In the genomic region with DNA sequence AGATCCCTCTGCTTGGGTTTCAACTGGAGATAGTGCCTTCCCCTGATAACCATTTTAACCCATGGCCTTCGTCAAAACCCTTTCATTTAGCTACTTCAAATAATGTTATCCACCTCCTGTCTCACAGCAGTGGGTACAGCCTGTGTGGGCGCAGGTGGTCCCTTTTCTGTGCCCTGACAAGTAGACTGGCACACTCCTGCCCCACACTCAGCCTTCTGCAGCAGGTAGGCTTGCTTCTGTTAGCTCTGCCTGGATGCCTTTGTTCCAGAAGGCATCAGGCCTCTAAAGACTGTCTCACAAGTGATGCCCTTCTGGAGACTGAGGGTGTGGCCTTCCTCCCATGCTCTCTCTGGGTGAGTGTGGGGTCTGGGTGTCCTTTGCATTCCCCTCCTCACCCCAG, we compare ENCODE assay signal across 14 mouse cellular contexts. TPM values are rescaled to one million over a fixed set of nuclear protein-coding genes. Genes with fewer than 3 reads are reported as not detected.
A peak's percentile ranks its signal among the peaks of the same experiment; 100 is the strongest.
DNase-seq lines count a peak whose midpoint lies in the region; ATAC-seq and TF ChIP-seq lines count a peak whose summit lies in the region.
"Had no signal": no experiment of that assay in that cellular context is flagged by ENCODE, and none has a peak within 500 bp of the region (broad histone marks: within the 10 kb centered on the region; RNA-seq: fewer than 3 reads in every experiment).

No protein-coding gene starts in this region.

- H3K4me1 ChIP-seq in kidney, embryonic 15.5 days = peaks cover 56% of the 10 kb centered on the region
- H3K4me1 ChIP-seq in E14TG2a.4 (replicated peaks; ENCODE audit: low read depth, low read length) = peaks cover 76% of the 10 kb centered on the region
- peaks cover 35% of the 10 kb centered on the region for H3K4me1 ChIP-seq in forebrain, embryonic 11.5 days (replicated peaks; ENCODE audit: control insufficient read depth, insufficient read depth, low read length)
- peaks cover 54% of the 10 kb centered on the region for H3K4me1 ChIP-seq in limb, embryonic 12.5 days (replicated peaks)

- ATAC-seq in kidney, embryonic 15.5 days (replicated peaks; ENCODE audit: low FRiP score) = no peak
- no peak for ATAC-seq in forebrain, embryonic 11.5 days (replicated peaks; ENCODE audit: low FRiP score)
- ATAC-seq in limb, embryonic 12.5 days (ENCODE audit: insufficient number of reproducible peaks, insufficient read depth, low FRiP score, low TSS enrichment, low read depth) = no peak

- DNase-seq in kidney, postnatal 14 days = no peak
- DNase-seq in forebrain, embryonic 11.5 days (ENCODE audit: low spot score) = no peak
- no peak for DNase-seq in gastrocnemius, adult 8-10 months (ENCODE audit: low spot score in 2 of 2)
- no peak for DNase-seq in gastrocnemius, postnatal 4 days (ENCODE audit: low spot score in 2 of 2)
- no peak for DNase-seq in layer of hippocampus, postnatal 36 days
- DNase-seq: adrenal gland, postnatal 10 days; gastrocnemius, postnatal 36 days; heart, postnatal 4 days; lung, embryonic 14.5 days; right cerebral cortex, postnatal 4 days had no signal

- no peak overlapping the region for H3K4me3 ChIP-seq in kidney, embryonic 15.5 days (replicated peaks)
- 0 out of 2 replicates have a peak overlapping the region, but pooled peaks have one; percentile 4 for H3K4me3 ChIP-seq in E14TG2a.4 (replicated peaks; ENCODE audit: low read length)
- no peak overlapping the region for H3K4me3 ChIP-seq in forebrain, embryonic 11.5 days (ENCODE audit: low read depth, low read length)
- no peak overlapping the region for H3K4me3 ChIP-seq in limb, embryonic 12.5 days (replicated peaks)

- H3K9me3 ChIP-seq in kidney, embryonic 15.5 days (replicated peaks) = no peaks in the 10 kb centered on the region
- H3K9me3 ChIP-seq in E14TG2a.4 (ENCODE audit: low read length) = no peaks in the 10 kb centered on the region
- no peaks in the 10 kb centered on the region for H3K9me3 ChIP-seq in forebrain, embryonic 11.5 days (ENCODE audit: control insufficient read depth, low read length)
- no peaks in the 10 kb centered on the region for H3K9me3 ChIP-seq in limb, embryonic 12.5 days

- no peak overlapping the region for H3K4me2 ChIP-seq in kidney, embryonic 15.5 days
- no peak overlapping the region for H3K4me2 ChIP-seq in forebrain, embryonic 11.5 days (ENCODE audit: low read depth, low read length, severe bottlenecking)
- no peak overlapping the region for H3K4me2 ChIP-seq in limb, embryonic 12.5 days
- H3K4me2 ChIP-seq: lung, embryonic 14.5 days had no signal

- no peak overlapping the region for H3K9ac ChIP-seq in kidney, embryonic 15.5 days
- no peak overlapping the region for H3K9ac ChIP-seq in forebrain, embryonic 11.5 days (ENCODE audit: low read length)
- no peak overlapping the region for H3K9ac ChIP-seq in limb, embryonic 12.5 days (replicated peaks)
- H3K9ac ChIP-seq: lung, embryonic 14.5 days had no signal

- peak overlapping the region; percentile 92 for H3K27ac ChIP-seq in kidney, embryonic 15.5 days
- H3K27ac ChIP-seq in forebrain, embryonic 11.5 days (ENCODE audit: low read depth, low read length) = peak overlapping the region; percentile 81; the same call in 1 of the 2 replicates
- H3K27ac ChIP-seq in limb, embryonic 12.5 days = peak overlapping the region; percentile 95

- H3K27me3 ChIP-seq in kidney, embryonic 15.5 days = no peaks in the 10 kb centered on the region
- H3K27me3 ChIP-seq in E14TG2a.4 (ENCODE audit: insufficient read depth, low read length) = no peaks in the 10 kb centered on the region
- no peaks in the 10 kb centered on the region; the same call in 1 of the 2 replicates for H3K27me3 ChIP-seq in forebrain, embryonic 11.5 days (ENCODE audit: control insufficient read depth, insufficient read depth, low read length)
- no peaks in the 10 kb centered on the region for H3K27me3 ChIP-seq in limb, embryonic 12.5 days

- peaks cover 63% of the 10 kb centered on the region for H3K36me3 ChIP-seq in kidney, embryonic 15.5 days
- H3K36me3 ChIP-seq in E14TG2a.4 (ENCODE audit: insufficient read depth, low read length) = peaks cover 77% of the 10 kb centered on the region
- peaks cover 14% of the 10 kb centered on the region for H3K36me3 ChIP-seq in forebrain, embryonic 11.5 days (ENCODE audit: control insufficient read depth, insufficient read depth, low read length)
- peaks cover 59% of the 10 kb centered on the region for H3K36me3 ChIP-seq in limb, embryonic 12.5 days

- TF ChIP-seq CTCF in E14TG2a.4 (conservative IDR thresholded peaks at IDR 0.05; ENCODE audit: low read length) = no peak

- WGBS in kidney, embryonic 15.5 days = 89% methylated on average over 2 of the region's 2 CpGs
- 94% methylated on average over 2 of the region's 2 CpGs for WGBS in forebrain, embryonic 11.5 days
- WGBS in limb, embryonic 12.5 days = 84% methylated on average over 2 of the region's 2 CpGs

RNA-seq across cellular contexts. Expression of a gene that starts 15.8 kb away (rescaled TPM):
- polyA plus RNA-seq in kidney, embryonic 15.5 days (2015; fragmentation: Nextera tagmentation; extraction: Ambion mirVana) = 7.8 and 8.2 TPM in 2 replicates
- polyA plus RNA-seq in forebrain, embryonic 11.5 days (2014; fragmentation: Nextera tagmentation; extraction: Ambion mirVana) = not detected in 2 replicates
- 3.2 and 4.6 TPM in 2 replicates for polyA plus RNA-seq in limb, embryonic 12.5 days (2016; fragmentation: Nextera tagmentation; extraction: Ambion mirVana)
- total RNA-seq in gastrocnemius, adult 8-10 months (2022) = under 1 TPM in 1 of 4 experiments, not detected in 3; 0.59 TPM
- under 1 TPM in 1 of 2 experiments, not detected in 1; 0.74 TPM for total RNA-seq in gastrocnemius, postnatal 4 days (2021)
- 1 to 10 TPM; 3.7 to 5.8 TPM for total RNA-seq in layer of hippocampus, postnatal 36 days (2021)
- total RNA-seq: heart, postnatal 4 days; monocyte, adult 5-6 weeks had no signal

RNA-seq across cellular contexts. Expression of a gene that starts 16.2 kb away (rescaled TPM):
- 0.09 and 0.12 TPM in 2 replicates for polyA plus RNA-seq in kidney, embryonic 15.5 days (2015; fragmentation: Nextera tagmentation; extraction: Ambion mirVana)
- polyA plus RNA-seq in forebrain, embryonic 11.5 days (2014; fragmentation: Nextera tagmentation; extraction: Ambion mirVana) = 0.37 TPM in 1 of 2 replicates, not detected in the other
- polyA plus RNA-seq in limb, embryonic 12.5 days (2016; fragmentation: Nextera tagmentation; extraction: Ambion mirVana) = 0.24 and 0.58 TPM in 2 replicates
- not detected for total RNA-seq in gastrocnemius, adult 8-10 months (2022)
- total RNA-seq in gastrocnemius, postnatal 4 days (2021) = not detected
- 1 to 10 TPM; 6.8 to 7.3 TPM for total RNA-seq in layer of hippocampus, postnatal 36 days (2021)
- total RNA-seq: gastrocnemius, postnatal 36 days; monocyte, adult 5-6 weeks had no signal
- polyA plus RNA-seq: lung, embryonic 14.5 days had no signal

RNA-seq across cellular contexts. Expression of a gene that starts 44.5 kb away (rescaled TPM):
- 4.0 and 4.3 TPM in 2 replicates for polyA plus RNA-seq in kidney, embryonic 15.5 days (2015; fragmentation: Nextera tagmentation; extraction: Ambion mirVana)
- polyA plus RNA-seq in forebrain, embryonic 11.5 days (2014; fragmentation: Nextera tagmentation; extraction: Ambion mirVana) = 1.2 and 3.0 TPM in 2 replicates
- 2.3 and 2.9 TPM in 2 replicates for polyA plus RNA-seq in limb, embryonic 12.5 days (2016; fragmentation: Nextera tagmentation; extraction: Ambion mirVana)
- 1 to 10 TPM; 2.5 to 7.8 (median 4.8) TPM for total RNA-seq in gastrocnemius, adult 8-10 months (2022)
- total RNA-seq in gastrocnemius, postnatal 4 days (2021) = 1 to 10 TPM; 2.3 to 2.6 TPM
- 1 to 10 TPM; 3.9 to 5.9 TPM for total RNA-seq in layer of hippocampus, postnatal 36 days (2021)

Comparison
In these comparisons a context has a peak if more than half of its experiments do, and no peak if none do; other contexts are left out.
1. RNA of a gene that starts 16.2 kb away (total RNA-seq): 6.8 to 7.3 TPM in layer of hippocampus, postnatal 36 days; not detected in gastrocnemius, postnatal 4 days and not detected in gastrocnemius, adult 8-10 months; every median in the first group is over 4 times any median in the second.
2. Peak in every context shown above with its lines, with median percentiles within 50 percentile points of each other: H3K27ac ChIP-seq.